Mouse (Mus musculus): ENCODE results near the gene Tnfrsf23.

DNA sequence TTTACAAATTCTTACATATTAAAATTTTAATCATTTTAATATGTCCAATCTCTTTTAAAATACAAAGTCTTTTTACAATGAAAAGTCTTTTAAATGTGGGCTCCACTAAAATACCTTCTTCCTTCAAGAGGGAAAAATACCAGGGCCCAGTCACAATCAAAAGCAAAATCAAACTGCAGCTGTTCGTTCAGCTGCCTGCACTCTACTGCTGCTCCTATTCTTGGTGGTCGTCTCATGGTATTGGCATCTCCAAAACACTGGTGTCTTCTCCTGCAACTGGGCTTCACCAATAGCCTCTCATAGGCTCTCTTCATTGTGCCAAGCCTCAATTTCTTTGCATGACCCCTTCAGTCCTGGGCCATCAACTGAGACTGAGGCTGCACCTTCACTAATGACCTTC lies 22.2 kb downstream of the Tnfrsf23 start:
- TF ChIP-seq CTCF (IDR thresholded peaks at IDR 0.05; ENCODE audit: control insufficient read depth, insufficient read depth, insufficient read length) = no peak
- TF ChIP-seq MYOG (IDR thresholded peaks at IDR 0.05; ENCODE audit: control insufficient read depth, extremely low read depth, insufficient read length) = no peak

Measured in C2C12 (cell line).